Mouse (Mus musculus) cerebellum, postnatal 4 days (tissue): ENCODE data around the gene Tk1.

ENCODE experiments used
- DNase-seq, 2 experiments: peaks; one replicate each; pipeline ENCODE4 v3.0.0; 2022; ENCODE audit warnings: low spot score in 2 of 2, mixed read lengths in 1 of 2

Gene Tk1

DNA sequence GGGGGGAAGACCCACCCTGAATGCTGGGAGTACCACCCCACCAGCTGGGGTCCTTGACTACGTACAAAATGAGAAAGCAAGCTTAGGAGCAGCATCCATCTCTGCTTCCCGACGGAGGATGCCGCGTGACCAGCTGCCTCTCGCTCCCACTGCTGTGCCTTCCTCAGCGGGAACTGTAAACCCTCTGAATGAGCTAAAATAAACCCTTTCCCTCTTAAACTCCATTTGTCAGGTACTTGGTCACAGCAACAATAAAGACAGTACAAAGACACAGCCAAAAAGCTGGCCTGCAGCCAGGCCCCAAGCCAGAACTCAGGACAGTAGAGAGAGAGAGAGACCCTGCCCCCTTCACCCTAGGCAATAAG, 56.2 kb downstream of the Tk1 start:
- no peak for DNase-seq

DNA sequence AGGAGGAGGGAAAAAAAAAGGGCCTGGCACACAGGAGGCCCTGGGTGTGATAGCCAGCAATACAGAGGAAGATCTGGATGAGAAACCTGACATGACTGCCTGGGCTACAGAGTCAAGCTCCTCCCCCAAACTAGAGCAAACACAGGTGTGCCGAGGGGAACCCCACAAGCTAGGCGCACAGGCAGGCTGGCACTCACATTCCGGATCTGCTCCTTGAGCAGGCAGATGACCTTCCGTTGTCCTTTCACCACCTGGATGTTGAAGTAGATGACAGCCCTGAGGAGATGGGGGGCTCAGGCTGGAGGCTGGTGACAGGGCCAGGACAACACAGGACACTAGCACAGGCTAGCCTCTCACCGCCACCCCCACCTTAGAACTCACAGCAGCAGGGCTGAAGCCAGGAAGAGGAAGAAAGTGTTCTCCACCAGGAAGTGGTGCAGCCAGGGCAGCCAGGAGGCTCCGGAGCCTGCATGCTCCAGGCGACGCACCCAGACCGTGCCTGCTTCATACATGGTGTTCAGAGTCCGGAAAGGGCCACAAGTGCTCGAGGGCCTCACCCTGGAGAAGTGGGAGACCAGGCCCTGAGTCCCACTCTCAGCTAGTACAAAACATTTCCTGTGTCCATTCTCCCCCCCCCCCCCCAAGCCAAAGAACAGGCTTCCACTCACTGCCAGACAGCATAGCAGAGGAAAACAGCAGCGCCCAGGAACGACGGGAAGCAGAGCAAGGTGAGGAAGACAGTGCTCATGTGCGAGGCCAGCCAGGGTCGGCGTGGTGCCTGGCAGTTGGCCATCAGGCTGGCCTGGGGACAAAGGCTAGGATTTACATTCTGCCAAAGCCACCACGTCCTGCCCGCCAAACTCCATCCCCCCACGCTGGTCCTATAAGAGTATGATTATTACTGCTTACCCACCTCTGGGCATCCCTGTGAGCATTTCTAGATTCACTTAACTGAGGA, 56.9 kb downstream of the Tk1 start:
- peak in 1 of 2 experiments; percentile 69 for DNase-seq

GRCm38 (mm10) chr11:117766275-117766674, 59.6 kb downstream of the Tk1 start:
- DNase-seq, result no peak
